Mouse (Mus musculus): ENCODE results near the gene Adap2. TPM values are rescaled to one million over a fixed set of nuclear protein-coding genes. Genes with fewer than 3 reads are reported as not detected.
"Not testable (repeated sequence)": the region's sequence is repeated elsewhere in the genome, so short reads cannot be mapped to it uniquely, and the experiment has no call there.

Gene Adap2
- polyA plus RNA-seq, 1 experiment from 2014 or later, result 12.1 TPM

GRCm38 (mm10) chr11:80148313-80148712, 5.6 kb upstream of the Adap2 start:
- Histone ChIP-seq H3K27me3 (ENCODE audit: insufficient read depth, low read length) (no peaks in the 10 kb centered on the region), H3K9me3 (ENCODE audit: low read length) (no peaks in the 10 kb centered on the region), H3K4me1 (ENCODE audit: insufficient read depth) (peaks cover 12% of the 10 kb centered on the region), H3K9ac (replicated peaks) (no peak overlapping the region), H3K27ac (ENCODE audit: low read depth) (no peak overlapping the region), H3K4me3 (ENCODE audit: low read depth, low read length) (no peak overlapping the region), H3K36me3 (replicated peaks; ENCODE audit: insufficient read depth, low read length) (no peaks in the 10 kb centered on the region), H3K4me2 (ENCODE audit: low read depth, low read length) (no peak overlapping the region)
- DNase-seq (no peak), ATAC-seq (no peak)
- no peak for TF ChIP-seq CTCF (IDR thresholded peaks at IDR 0.05; ENCODE audit: low read depth)
- no peak for TF ChIP-seq EP300 (IDR thresholded peaks at IDR 0.05; ENCODE audit: low read depth)
- 65% methylated on average over 1 of the region's 1 CpGs for WGBS (ENCODE audit: insufficient replicate concordance)

- H3K27ac ChIP-seq (ENCODE audit: low read depth); H3K9me3 ChIP-seq (ENCODE audit: low read length); H3K4me2 ChIP-seq (ENCODE audit: low read depth, low read length); DNase-seq; ATAC-seq; H3K36me3 ChIP-seq (replicated peaks; ENCODE audit: insufficient read depth, low read length); H3K27me3 ChIP-seq (ENCODE audit: insufficient read depth, low read length); H3K4me3 ChIP-seq (ENCODE audit: low read depth, low read length); H3K9ac ChIP-seq (replicated peaks): not testable (repeated sequence)
- H3K4me1 ChIP-seq (ENCODE audit: insufficient read depth), result peaks cover 17% of the 10 kb centered on the region
- WGBS (ENCODE audit: insufficient replicate concordance), result 33% methylated on average over 1 of the region's 4 CpGs
Observed at GRCm38 (mm10) chr11:80148974-80149373, 4.9 kb upstream of the Adap2 start.

- peaks cover 3% of the 10 kb centered on the region for H3K27me3 ChIP-seq (ENCODE audit: insufficient read depth, low read length)
- DNase-seq (no peak), ATAC-seq (no peak)
- H3K9ac ChIP-seq (replicated peaks), result no peak overlapping the region
- no peak overlapping the region for H3K27ac ChIP-seq (ENCODE audit: low read depth)
- WGBS (ENCODE audit: insufficient replicate concordance), result 71% methylated on average over 8 of the region's 8 CpGs
- peaks cover 21% of the 10 kb centered on the region for H3K4me1 ChIP-seq (ENCODE audit: insufficient read depth)
- no peaks in the 10 kb centered on the region for H3K9me3 ChIP-seq (ENCODE audit: low read length)
- H3K4me2 ChIP-seq (ENCODE audit: low read depth, low read length), result no peak overlapping the region
- no peaks in the 10 kb centered on the region for H3K36me3 ChIP-seq (replicated peaks; ENCODE audit: insufficient read depth, low read length)
- no peak overlapping the region for H3K4me3 ChIP-seq (ENCODE audit: low read depth, low read length)
- TF ChIP-seq EP300 (IDR thresholded peaks at IDR 0.05; ENCODE audit: low read depth), result no peak
- TF ChIP-seq CTCF (IDR thresholded peaks at IDR 0.05; ENCODE audit: low read depth), result no peak
Observed at GRCm38 (mm10) chr11:80149412-80150023, 4.4 kb upstream of the Adap2 start.

- H3K4me2 ChIP-seq (ENCODE audit: low read depth, low read length), result no peak overlapping the region
- peaks cover 12% of the 10 kb centered on the region for H3K27me3 ChIP-seq (ENCODE audit: insufficient read depth, low read length)
- WGBS (ENCODE audit: insufficient replicate concordance), result 45% methylated on average over 5 of the region's 5 CpGs
- TF ChIP-seq CTCF (IDR thresholded peaks at IDR 0.05; ENCODE audit: low read depth) (no peak), EP300 (IDR thresholded peaks at IDR 0.05; ENCODE audit: low read depth) (no peak)
- no peaks in the 10 kb centered on the region for H3K36me3 ChIP-seq (replicated peaks; ENCODE audit: insufficient read depth, low read length)
- peaks cover 22% of the 10 kb centered on the region for H3K4me1 ChIP-seq (ENCODE audit: insufficient read depth)
- DNase-seq, result no peak
- no peak overlapping the region for H3K27ac ChIP-seq (ENCODE audit: low read depth)
- ATAC-seq, result no peak
- H3K9me3 ChIP-seq (ENCODE audit: low read length), result no peaks in the 10 kb centered on the region
- H3K4me3 ChIP-seq (ENCODE audit: low read depth, low read length), result no peak overlapping the region
- no peak overlapping the region for H3K9ac ChIP-seq (replicated peaks)
Observed at GRCm38 (mm10) chr11:80150566-80150965, 3.3 kb upstream of the Adap2 start.

- TF ChIP-seq CTCF (IDR thresholded peaks at IDR 0.05; ENCODE audit: low read depth) (0 out of 2 replicates have a peak, but pooled peaks have one; percentile 4), EP300 (IDR thresholded peaks at IDR 0.05; ENCODE audit: low read depth) (no peak)
- DNase-seq (no peak), ATAC-seq (no peak)
- Histone ChIP-seq H3K4me1 (ENCODE audit: insufficient read depth) (peaks cover 19% of the 10 kb centered on the region), H3K4me2 (ENCODE audit: low read depth, low read length) (no peak overlapping the region), H3K4me3 (ENCODE audit: low read depth, low read length) (no peak overlapping the region), H3K9me3 (ENCODE audit: low read length) (no peaks in the 10 kb centered on the region), H3K9ac (replicated peaks) (no peak overlapping the region), H3K27me3 (ENCODE audit: insufficient read depth, low read length) (peaks cover 12% of the 10 kb centered on the region), H3K36me3 (replicated peaks; ENCODE audit: insufficient read depth, low read length) (no peaks in the 10 kb centered on the region), H3K27ac (ENCODE audit: low read depth) (peak overlapping the region; percentile 44; the same call in 1 of the 2 replicates)
- 13% methylated on average over 2 of the region's 2 CpGs for WGBS (ENCODE audit: insufficient replicate concordance)
Observed at GRCm38 (mm10) chr11:80151541-80151940, 2.4 kb upstream of the Adap2 start.

GRCm38 (mm10) chr11:80152376-80152775, 1.5 kb upstream of the Adap2 start:
- no peak for ATAC-seq
- Histone ChIP-seq H3K4me3 (ENCODE audit: low read depth, low read length) (no peak overlapping the region), H3K36me3 (replicated peaks; ENCODE audit: insufficient read depth, low read length) (no peaks in the 10 kb centered on the region), H3K4me2 (ENCODE audit: low read depth, low read length) (no peak overlapping the region), H3K9ac (replicated peaks) (no peak overlapping the region), H3K27me3 (ENCODE audit: insufficient read depth, low read length) (peaks cover 12% of the 10 kb centered on the region), H3K27ac (ENCODE audit: low read depth) (peak overlapping the region; percentile 44; the same call in 1 of the 2 replicates), H3K4me1 (ENCODE audit: insufficient read depth) (peaks cover 19% of the 10 kb centered on the region), H3K9me3 (ENCODE audit: low read length) (no peaks in the 10 kb centered on the region)
- TF ChIP-seq CTCF (IDR thresholded peaks at IDR 0.05; ENCODE audit: low read depth) (no peak), EP300 (IDR thresholded peaks at IDR 0.05; ENCODE audit: low read depth) (no peak)
- 75% methylated on average over 8 of the region's 8 CpGs for WGBS (ENCODE audit: insufficient replicate concordance)
- no peak for DNase-seq

Measured in liver, postnatal 0 days (tissue).